Mouse (Mus musculus) layer of hippocampus, adult 18-20 months (tissue): Measurements from ENCODE around the gene Traf6. TPM values are rescaled to one million over a fixed set of nuclear protein-coding genes. Genes with fewer than 3 reads are reported as not detected.

Source experiments
- DNase-seq, 2 experiments: peaks; one replicate each; pipeline ENCODE4 v3.0.0; 2022; ENCODE audit warnings: low spot score in 2 of 2
- long read RNA-seq: library from polyadenylated mRNA; stranded (forward); transcript quantifications from one replicate; pipeline ENCODE4 v2.0.0, GENCODE M21; 2021
- total RNA-seq, 2 experiments: library from RNA; stranded (reverse); gene quantifications; 2 replicates each; pipeline ENCODE4 v1.2.3; 2021

Gene Traf6
- 10 to 100 TPM; 15.7 to 15.8 TPM for total RNA-seq
- long read RNA-seq, full-length matches to known transcripts: 13 of 22 reads
- long read RNA-seq, partial matches to known transcripts: 0 of 22 reads
- long read RNA-seq, other reads (novel, unspliced or antisense): 9 of 22 reads

GRCm38 (mm10) chr2:101678236-101679021 is at the start of gene Traf6:
Gene Traf6, plus strand, starts transcription at chr2:101678429.
- peak; percentile 81 to 89 for DNase-seq

- peak in 1 of 2 experiments; percentile 19 for DNase-seq
Observed at GRCm38 (mm10) chr2:101638979-101639839, 39.0 kb upstream of the Traf6 start.

DNA sequence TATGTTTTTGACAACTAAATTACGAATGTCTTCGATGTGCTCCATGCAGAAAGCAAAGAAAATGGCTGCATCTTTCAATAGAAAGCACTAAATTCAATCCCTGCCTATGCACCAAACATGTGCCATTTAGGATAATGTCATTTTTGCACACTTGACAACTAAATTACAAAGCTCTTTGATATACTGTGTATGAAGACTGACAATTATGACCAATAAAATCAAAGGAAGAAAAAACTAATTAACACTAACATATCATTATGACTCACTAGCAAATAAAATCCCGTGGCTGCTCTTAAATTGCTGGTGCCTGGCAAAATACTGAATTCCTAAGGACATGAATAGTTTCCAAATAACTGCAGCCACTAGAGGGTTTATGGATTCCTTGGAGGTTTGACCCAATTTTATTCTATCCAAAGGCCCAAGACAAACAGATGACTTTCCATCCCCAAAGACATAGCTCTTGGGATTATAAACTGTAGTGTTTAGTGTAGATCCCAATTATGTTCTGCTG is 38.3 kb upstream of the Traf6 start:
- DNase-seq: no peak

DNA sequence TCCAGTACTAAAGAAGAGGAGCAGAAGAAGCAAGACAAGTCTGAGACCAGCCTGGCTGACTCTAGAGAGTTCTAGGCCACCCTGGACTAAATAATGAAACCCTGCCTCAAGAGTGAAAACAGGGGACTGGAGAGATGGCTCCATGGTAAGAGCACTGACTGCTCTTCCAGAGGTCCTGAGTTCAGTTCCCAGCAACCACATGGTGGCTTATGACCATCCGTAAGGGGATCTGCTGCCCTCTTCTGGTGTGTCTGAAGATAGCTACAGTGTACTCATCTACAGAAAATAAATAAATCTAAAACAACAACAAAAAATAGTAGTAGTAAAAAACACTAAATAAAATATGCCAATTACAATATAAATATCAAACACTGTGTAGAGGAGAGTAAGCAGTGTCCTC is 32.4 kb upstream of the Traf6 start:
- no peak for DNase-seq

- no peak for DNase-seq
Observed at GRCm38 (mm10) chr2:101648361-101648760, 29.9 kb upstream of the Traf6 start.

DNA sequence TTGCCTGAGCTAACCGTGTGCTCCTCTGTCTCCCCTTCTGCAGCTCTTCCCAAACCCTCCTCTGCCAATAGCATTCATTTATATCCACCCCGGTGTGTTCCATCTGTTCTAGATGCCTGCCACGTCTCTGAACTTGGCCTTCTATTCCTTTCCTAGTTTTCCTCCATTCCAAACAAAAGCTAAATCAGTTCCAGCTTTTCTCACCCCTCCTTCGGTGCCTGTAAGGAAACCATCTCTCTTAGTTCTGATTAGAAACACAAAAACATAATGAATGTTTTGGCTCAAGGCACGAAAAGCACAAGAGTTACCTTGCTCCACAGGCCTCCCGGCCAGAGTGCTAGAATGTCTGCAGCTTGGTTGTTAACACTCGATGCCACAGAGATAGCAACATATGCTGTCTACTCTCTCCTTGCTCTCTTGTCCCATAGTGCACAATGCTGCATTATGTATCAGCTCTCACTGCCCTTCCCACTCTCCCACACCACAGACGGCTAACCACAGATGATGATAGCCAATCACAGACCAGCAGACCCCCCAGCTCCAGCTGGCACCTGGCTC is 29.0 kb upstream of the Traf6 start, which contains the start of the genes Rag1 and B230118H07Rik:
TSS of gene Rag1 (minus strand) at position 388 of the 558 bp plus-strand sequence.
TSS of gene B230118H07Rik (minus strand) at position 419 of the 558 bp plus-strand sequence.
- DNase-seq: peak in 1 of 2 experiments; percentile 17

DNA sequence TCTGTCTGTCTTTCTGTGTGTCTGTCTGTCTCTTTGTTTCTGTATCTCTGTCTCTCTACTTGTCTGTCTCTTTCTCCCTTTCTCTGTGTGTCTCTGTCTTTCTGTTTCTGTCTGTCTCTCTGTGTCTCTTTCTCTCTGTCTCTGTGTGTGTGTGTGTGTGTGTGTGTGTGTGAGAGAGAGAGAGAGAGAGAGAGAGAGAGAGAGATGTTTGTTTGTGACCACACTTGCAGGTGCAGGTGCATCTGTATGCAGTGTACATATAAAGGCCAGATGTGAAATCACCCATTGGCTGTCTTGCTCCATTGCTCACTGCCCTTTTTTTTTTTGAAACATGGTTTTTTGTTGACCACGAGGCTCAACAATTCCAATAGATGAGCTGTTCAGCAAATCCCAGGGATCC is 27.8 kb upstream of the Traf6 start:
- no peak for DNase-seq

DNA sequence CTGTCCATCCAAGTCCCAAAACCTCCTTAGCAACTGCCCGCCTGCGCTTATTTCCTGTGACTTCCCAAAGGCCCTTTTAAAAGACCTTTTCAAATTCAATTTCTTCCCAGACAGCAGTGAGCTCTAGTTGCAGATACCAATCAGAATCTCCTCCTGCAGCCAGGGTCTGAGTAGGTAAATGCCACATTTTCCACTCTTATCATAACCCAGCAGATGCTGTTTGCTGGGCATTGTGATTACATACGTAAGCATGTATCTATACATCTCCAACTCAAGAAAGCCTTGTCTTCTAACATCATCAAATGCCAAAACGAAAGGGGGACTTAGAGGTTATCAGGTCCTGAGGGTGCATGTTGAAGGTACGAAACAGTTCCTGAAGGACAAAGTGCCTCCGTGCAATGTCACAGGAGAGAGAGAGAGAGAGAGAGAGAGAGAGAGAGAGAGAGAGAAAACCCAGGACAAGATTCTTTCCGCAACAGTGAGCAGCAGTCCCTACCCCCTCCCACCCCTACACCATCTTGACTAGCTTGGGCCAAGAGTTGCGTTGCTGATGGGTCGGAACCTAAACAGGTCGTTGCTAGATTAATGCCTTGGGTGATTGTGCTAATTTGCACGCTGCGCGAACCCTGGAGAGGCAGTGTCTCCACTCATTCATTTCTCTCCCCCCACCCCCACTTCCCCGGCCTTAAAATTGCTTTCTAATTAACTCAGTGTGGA is 25.9 kb upstream of the Traf6 start:
- peak in 1 of 2 experiments; percentile 6 for DNase-seq

GRCm38 (mm10) chr2:101652921-101653597 is 25.2 kb upstream of the Traf6 start:
- DNase-seq: peak; percentile 56 to 89

DNA sequence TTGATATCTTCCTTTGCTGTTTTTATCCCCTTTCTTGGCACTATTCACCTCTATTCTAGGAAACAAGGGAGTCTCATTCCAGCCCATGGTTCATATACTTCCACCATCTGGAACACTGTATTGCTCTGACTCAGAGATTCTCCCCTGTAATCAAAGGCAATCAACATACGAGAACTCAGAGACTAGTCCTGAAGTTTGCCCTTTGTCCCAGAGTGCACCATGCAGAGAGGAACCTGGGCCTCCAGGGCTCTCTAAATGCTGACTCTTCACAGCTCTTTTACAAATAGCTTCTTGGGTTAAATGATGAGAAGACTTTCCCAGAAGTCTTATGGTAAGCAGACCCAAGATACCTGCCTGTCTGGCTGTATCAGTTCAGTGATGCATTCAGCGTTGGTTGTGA is 17.7 kb upstream of the Traf6 start:
- DNase-seq: no peak

DNA sequence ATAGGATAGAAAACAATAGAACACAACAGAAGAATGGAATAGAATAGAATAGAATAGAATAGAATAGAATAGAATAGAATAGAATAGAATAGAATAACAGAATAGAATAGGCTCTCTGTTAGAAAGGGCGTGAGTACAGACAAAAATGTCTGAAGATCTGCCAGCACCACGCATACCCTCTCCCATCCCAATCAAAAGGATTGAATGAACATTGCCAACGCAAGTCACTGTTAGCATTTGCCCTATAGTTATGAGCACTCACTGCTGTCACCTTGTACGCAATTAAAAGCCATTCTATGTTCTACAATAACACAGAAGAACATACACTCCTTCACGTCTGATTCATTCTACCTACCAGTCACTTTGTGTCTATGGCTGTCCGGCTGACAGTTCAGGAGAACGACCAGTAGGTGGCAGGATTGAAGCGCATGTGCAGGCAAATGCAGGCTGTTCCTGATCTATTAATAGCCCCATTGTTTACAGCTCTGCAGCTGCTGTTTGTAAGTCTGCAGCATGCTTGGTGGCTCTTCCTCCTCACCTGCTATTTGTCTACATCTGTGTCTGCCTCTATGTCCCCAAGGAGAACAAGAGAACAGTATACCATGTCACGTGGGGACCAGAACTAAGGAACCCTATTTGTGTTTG is 13.0 kb upstream of the Traf6 start:
- DNase-seq: peak; percentile 71 to 93

DNA sequence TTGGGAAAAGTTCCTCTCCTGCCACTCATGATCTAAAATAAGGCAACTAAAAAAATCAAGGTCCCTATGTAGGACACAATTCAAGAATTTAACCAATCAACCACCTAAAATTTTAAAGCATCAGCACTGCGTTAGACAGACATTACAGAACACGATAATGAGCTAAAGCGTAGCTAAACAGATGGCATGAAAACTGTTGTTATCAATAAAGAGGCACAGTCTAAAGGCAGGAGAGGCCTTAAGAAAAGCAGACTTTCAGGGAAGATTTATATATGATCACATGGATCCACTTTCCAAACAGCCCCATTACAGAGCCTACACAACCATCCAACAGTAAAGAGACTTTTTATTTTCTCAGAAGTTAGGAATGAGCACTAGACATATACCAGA is 12.5 kb upstream of the Traf6 start:
- no peak for DNase-seq

GRCm38 (mm10) chr2:101668751-101669150 is 9.5 kb upstream of the Traf6 start:
- DNase-seq: no peak

GRCm38 (mm10) chr2:101673547-101673946 is 4.7 kb upstream of the Traf6 start:
- DNase-seq: peak; percentile 17 to 57

DNA sequence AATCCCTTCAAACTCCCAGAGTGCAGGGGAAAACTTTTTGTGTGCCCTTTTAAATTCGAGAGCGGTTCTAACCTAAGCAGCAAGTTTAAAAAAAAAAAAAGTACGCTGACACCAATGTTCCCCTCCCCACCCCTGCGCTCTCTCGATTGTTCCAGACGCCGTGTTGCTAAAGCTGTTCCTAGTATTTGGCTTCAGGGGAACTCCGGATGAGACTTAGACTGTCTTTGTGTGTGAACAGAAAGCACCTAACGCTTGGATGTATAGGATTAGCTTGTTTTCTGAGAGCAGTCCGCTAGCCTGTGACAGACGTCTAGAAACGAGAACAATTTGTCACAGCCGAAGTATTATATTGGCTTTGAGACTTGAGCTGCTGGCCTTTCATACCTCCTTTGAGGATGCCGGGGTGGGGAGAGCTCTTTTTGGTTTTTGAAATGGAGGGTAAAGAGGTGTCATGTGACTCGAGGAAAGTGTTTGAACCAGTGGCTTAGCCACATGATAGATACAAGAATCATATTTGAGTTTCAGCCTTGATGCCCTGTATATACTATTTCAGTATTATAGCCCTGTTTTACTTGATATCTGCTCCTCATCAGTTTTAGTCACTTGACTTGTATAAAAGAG is 1.0 kb downstream of the Traf6 start:
- no peak for DNase-seq

GRCm38 (mm10) chr2:101684421-101684820 is 6.2 kb downstream of the Traf6 start:
- DNase-seq: peak in 1 of 2 experiments; percentile 34

DNA sequence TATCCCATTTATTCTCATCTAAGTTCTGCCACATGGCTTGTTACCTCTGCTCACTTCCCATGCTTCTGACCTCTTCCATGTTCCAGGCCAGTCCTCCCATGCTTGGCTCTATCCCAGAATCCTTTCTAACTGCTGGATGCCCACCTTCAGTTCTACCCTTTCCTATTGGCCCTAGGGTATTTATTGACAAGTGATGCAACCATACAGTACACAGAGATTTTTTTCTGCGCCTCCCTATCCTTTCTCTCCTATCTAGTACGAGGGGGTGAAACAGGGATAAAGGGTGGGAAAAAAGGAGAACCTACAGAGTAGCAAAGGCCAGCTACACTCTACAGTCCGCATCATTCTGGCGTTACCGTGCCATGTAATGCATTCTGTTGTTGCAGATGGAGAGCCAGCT is 9.8 kb downstream of the Traf6 start:
- peak in 1 of 2 experiments; percentile 43 for DNase-seq

DNA sequence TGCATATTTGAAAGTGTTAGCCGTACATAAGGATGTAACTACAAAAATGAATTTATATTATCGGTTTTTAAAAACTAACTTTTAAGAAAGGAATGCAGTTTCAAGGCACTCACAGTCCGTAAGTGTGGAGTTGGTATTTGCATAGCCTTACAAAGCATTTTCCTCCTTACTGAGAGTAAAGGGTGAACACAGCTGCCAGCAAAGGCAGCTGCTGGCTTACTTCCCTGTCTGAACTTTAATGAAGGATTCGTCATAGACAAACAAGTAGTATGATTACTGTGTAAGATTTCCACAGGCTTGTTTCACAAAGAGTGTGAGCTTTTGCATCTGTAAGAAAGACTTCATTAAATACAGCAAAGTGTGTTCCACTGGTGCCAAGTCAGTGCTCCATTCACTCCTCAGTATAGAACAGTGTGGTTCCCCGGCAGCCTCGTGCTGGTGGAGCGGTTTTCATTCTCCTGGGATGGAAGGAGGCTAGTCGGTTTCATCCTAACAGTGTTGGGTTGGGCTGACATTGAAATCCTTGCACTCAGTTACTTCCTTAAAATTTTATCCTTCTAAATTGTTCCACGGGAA is 12.1 kb downstream of the Traf6 start:
- DNase-seq: no peak

GRCm38 (mm10) chr2:101693043-101693442 is 14.8 kb downstream of the Traf6 start:
- peak in 1 of 2 experiments; percentile 19 for DNase-seq
